Mouse (Mus musculus) brown adipose tissue, adult 24 weeks (tissue): Measurements from ENCODE around the gene Frmd8. TPM values are rescaled to one million over a fixed set of nuclear protein-coding genes. Genes with fewer than 3 reads are reported as not detected.

Experiments
- H3K27ac ChIP-seq: fragments of 200-500 bp; replicated peaks from 2 replicates; pipeline ENCODE4 v1.5.1; 2012; ENCODE audit warnings: low read depth, mild to moderate bottlenecking, low read length
- H3K4me1 ChIP-seq: fragments of 200-500 bp; 2 replicates; pipeline ENCODE4 v1.6.1; 2012; ENCODE audit warnings: low read length, mixed read lengths; ENCODE audit not compliant: control insufficient read depth, insufficient read depth, insufficient read length
- H3K4me3 ChIP-seq: fragments of 200-500 bp; 2 replicates; pipeline ENCODE4 v1.5.1; 2012; ENCODE audit warnings: low read depth, mild to moderate bottlenecking, low read length, moderate library complexity; ENCODE audit not compliant: insufficient read depth
- polyA plus RNA-seq: library from polyadenylated mRNA; stranded (reverse); fragments of >200 nt; gene quantifications from 2 replicates; pipeline ENCODE4 v1.2.4, GENCODE M21; 2012; ENCODE audit not compliant: missing spikeins, insufficient read depth, insufficient read length

Gene Frmd8
- polyA plus RNA-seq, 1 experiment: 6.6 TPM

- Histone ChIP-seq H3K27ac (peak overlapping the region; percentile 28), H3K4me3 (no peak overlapping the region), H3K4me1 (no peaks in the 10 kb centered on the region; the same call in 1 of the 2 replicates)
These were observed 43.1 kb downstream of the Frmd8 start for GRCm38 (mm10) chr19:5831958-5832320.

GRCm38 (mm10) chr19:5831224-5831957, 43.7 kb downstream of the Frmd8 start:
- H3K4me1 ChIP-seq: no peaks in the 10 kb centered on the region; the same call in 1 of the 2 replicates
- no peak overlapping the region for H3K4me3 ChIP-seq
- peak overlapping the region; percentile 28 for H3K27ac ChIP-seq

DNA sequence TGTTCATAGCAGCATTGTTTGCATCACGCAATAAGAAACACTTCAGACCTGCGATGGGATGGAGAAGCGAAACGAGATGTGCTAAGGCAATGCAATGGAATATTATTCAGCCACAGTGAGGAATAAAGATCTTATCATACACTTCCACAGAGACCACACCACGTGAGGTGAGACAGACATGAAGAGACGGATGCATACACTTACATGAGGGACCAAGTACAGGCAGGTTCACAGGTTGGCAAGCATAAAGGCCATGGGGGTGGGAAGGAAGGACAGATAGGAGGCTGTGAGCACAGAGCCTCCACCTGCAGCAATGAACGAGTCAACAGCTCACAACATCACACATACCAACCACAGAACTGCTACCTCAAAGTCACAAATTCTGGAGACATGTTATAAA, 44.3 kb downstream of the Frmd8 start:
- Histone ChIP-seq H3K4me1 (peaks cover 3% of the 10 kb centered on the region; the same call in 1 of the 2 replicates), H3K4me3 (no peak overlapping the region), H3K27ac (no peak overlapping the region; the same call in 1 of the 2 replicates)

GRCm38 (mm10) chr19:5829958-5830615, 45.0 kb downstream of the Frmd8 start:
- Histone ChIP-seq H3K4me1 (peaks cover 6% of the 10 kb centered on the region), H3K27ac (no peak overlapping the region), H3K4me3 (no peak overlapping the region)

GRCm38 (mm10) chr19:5828905-5829304, 46.2 kb downstream of the Frmd8 start:
- H3K27ac ChIP-seq: no peak overlapping the region
- no peak overlapping the region for H3K4me3 ChIP-seq
- H3K4me1 ChIP-seq: peaks cover 17% of the 10 kb centered on the region

GRCm38 (mm10) chr19:5828155-5828554, 46.9 kb downstream of the Frmd8 start:
- peak overlapping the region; percentile 38 for H3K27ac ChIP-seq

DNA sequence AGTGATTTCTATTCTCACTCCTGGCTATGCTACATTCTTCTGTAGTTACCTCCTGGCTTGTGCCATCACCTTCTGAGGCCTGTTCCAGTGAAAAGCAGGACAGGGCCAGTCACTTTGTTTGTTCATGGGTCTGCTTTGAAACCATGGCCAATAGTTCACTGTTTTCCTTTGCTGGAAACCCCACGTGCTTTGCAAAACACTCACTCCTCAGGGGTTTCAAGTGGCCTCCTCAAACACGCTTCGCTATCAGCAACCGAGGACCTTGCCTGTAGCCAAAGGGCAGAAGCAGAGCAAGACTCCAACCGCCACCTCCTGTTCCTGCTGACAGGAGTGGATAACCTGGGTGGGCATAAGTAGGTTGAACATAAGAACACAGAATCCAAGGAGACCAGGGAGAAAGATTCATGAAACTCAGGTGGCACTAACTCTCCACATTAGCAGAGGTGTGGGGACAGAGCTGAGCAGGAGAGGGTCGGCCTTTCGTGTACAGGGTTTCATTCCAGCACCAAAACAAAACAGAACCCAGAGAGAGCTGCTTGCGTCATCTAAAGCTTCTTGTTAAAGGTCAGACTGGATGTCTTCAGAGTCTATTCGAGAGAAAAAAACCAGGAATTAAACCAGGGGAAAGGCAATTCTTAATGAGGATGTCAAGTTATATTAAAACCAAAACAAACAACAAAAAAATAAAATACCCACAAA, 47.5 kb downstream of the Frmd8 start:
- Histone ChIP-seq H3K4me3 (no peak overlapping the region), H3K4me1 (peaks cover 17% of the 10 kb centered on the region), H3K27ac (peak overlapping the region; percentile 74)

More at GRCm38 (mm10) chr19:5828155-5828554, 46.9 kb downstream of the Frmd8 start:
- Histone ChIP-seq H3K4me1 (peaks cover 17% of the 10 kb centered on the region), H3K4me3 (no peak overlapping the region)

DNA sequence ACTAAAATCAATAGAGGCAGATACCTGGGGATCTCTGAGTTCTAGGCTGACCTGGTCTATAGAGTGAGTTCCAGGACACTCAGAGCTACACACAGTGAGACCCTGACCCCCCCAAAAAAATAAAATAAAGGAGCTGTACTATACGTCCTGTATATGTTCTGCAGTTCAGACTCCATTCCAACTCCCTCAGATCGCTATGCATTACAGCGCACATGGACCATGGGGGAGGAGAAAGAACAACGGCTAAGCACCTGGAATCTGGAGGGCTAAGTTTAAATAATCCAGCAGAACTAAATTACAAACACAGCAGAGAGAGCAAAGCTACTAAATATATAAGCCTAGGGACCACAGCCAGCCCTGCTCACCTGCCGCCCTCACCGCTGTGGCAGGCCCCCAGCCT, 48.0 kb downstream of the Frmd8 start:
- Histone ChIP-seq H3K27ac (peak overlapping the region; percentile 74), H3K4me1 (peaks cover 17% of the 10 kb centered on the region), H3K4me3 (no peak overlapping the region)

DNA sequence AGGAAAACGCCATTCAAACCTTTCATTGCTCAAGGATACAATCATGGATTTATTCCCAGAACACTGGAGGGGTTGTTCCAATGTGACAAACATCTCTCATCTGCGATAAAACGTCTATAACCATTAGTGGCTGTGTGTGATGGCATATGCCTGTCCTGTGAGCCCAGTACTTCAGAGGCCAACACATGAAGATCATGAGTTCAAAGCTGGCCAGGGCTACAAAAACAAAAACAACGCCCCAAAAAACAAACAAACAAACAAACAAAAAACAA, 48.4 kb downstream of the Frmd8 start:
- H3K4me1 ChIP-seq: peaks cover 17% of the 10 kb centered on the region
- peak overlapping the region; percentile 19; the same call in 1 of the 2 replicates for H3K27ac ChIP-seq
- no peak overlapping the region for H3K4me3 ChIP-seq

DNA sequence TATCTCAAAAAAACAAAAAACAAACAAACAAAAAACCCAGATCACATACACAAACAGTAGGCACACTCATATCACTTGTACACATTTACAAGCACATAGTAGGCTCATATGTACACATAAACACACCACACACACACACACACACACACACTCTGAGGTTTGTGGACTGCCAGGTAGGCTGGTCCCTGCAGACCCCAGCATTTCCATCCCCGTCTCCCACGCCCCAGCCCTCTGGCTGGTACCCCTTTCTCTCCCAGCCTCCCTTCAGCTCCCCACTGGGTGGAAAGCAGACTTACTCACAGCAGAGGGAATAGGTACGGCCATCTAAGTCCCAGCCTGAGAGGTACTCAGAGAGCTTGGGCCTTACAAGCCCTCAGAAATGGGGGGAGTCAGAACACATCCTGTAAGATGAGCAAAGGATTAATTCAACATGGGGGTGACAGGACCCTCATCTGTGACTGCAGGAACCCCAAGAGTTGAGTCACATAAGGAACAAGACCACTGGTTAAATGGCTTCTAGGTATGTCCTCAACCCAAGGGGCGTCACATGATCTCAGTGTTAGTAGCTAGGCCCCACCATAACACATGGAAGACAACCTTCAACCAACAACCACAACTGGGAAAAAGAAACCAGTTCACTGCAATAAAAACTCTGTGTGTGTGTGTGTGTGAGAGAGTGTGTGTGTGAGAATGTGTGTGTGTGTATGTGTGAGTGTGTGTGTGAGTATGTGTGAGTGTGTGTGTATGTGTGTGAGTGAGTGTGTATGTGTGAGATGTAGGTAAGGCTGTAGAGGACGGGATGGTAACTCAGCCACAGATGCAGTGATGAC, 49.0 kb downstream of the Frmd8 start:
- H3K27ac ChIP-seq: peak overlapping the region; percentile 19
- no peak overlapping the region for H3K4me3 ChIP-seq
- peaks cover 17% of the 10 kb centered on the region for H3K4me1 ChIP-seq

GRCm38 (mm10) chr19:5824826-5825617, 50.1 kb downstream of the Frmd8 start:
- peaks cover 17% of the 10 kb centered on the region for H3K4me1 ChIP-seq
- H3K4me3 ChIP-seq: no peak overlapping the region

GRCm38 (mm10) chr19:5824043-5824825, 50.8 kb downstream of the Frmd8 start:
- Histone ChIP-seq H3K4me3 (no peak overlapping the region), H3K27ac (peak overlapping the region; percentile 43), H3K4me1 (peaks cover 20% of the 10 kb centered on the region)

More at GRCm38 (mm10) chr19:5824826-5825617, 50.1 kb downstream of the Frmd8 start:
- peak overlapping the region; percentile 43 for H3K27ac ChIP-seq

DNA sequence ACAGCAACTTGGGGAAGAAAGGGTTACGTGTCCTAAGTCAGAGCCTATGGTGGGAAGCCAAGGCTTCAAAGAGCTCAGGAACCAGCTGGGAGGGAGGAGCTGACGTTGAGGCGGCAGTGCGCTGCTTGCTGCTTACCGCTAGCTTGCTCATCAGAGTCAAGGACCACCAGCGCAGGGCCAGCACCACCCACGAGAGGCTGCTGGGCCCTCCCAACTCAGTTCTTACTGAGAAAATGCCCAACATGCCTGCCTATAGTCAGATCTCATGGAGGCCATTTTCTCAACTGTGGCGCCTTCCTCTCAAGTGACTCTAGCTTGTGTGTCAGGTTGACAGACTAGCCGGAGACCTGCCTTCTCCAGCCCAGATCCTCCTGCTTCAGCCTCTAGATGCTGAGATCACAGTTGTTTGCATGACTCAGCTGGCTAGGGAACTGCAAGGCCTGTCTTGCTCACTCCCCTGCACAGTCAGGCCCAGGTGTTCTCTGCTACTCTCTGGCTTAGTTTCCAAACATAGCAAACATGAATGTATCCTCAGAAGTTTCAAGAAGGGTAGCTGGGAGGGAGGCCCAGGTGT, 51.7 kb downstream of the Frmd8 start:
- Histone ChIP-seq H3K4me1 (peaks cover 26% of the 10 kb centered on the region), H3K4me3 (peak overlapping the region; percentile 29), H3K27ac (peak overlapping the region; percentile 55)
